Mouse (Mus musculus): ENCODE data around the gene Mboat1. TPM values are rescaled to one million over a fixed set of nuclear protein-coding genes. Genes with fewer than 3 reads are reported as not detected.

Gene Mboat1
- polyA plus RNA-seq, 2 experiments = 0.65 to 1.2 TPM

- H3K4me2 ChIP-seq (ENCODE audit: low read depth) = no peak overlapping the region
- no peaks in the 10 kb centered on the region for H3K4me1 ChIP-seq (replicated peaks; ENCODE audit: control insufficient read depth in 2 of 2, insufficient read depth in 2 of 2, low read length in 1 of 2)
- no peak overlapping the region for H3K27ac ChIP-seq
- DNase-seq (ENCODE audit: low read depth in 3 of 3, low spot score in 3 of 3) (no peak), ATAC-seq (ENCODE audit: insufficient read depth) (no peak)
- 62% methylated on average over 9 of the region's 9 CpGs for WGBS (ENCODE audit: insufficient replicate concordance)
- no peak overlapping the region for H3K4me3 ChIP-seq (ENCODE audit: insufficient read depth in 1 of 2, low read depth in 2 of 2, low read length in 2 of 2)
- H3K27me3 ChIP-seq (ENCODE audit: control insufficient read depth, insufficient read depth, low read length) = no peaks in the 10 kb centered on the region
- no peaks in the 10 kb centered on the region for H3K9me3 ChIP-seq (ENCODE audit: control insufficient read depth, low read length)
- TF ChIP-seq EP300 (IDR thresholded peaks at IDR 0.05; ENCODE audit: low read depth) = no peak
- TF ChIP-seq CTCF (IDR thresholded peaks at IDR 0.05; ENCODE audit: low read depth) = no peak
- H3K9ac ChIP-seq (replicated peaks) = no peak overlapping the region
- H3K36me3 ChIP-seq (replicated peaks; ENCODE audit: control insufficient read depth, insufficient read depth, low read depth) = no peaks in the 10 kb centered on the region
Observed at GRCm38 (mm10) chr13:30229625-30230139, 93.4 kb downstream of the Mboat1 start.

GRCm38 (mm10) chr13:30235056-30235750 lies 98.9 kb downstream of the Mboat1 start:
- TF ChIP-seq CTCF (IDR thresholded peaks at IDR 0.05; ENCODE audit: low read depth) (no peak), EP300 (IDR thresholded peaks at IDR 0.05; ENCODE audit: low read depth) (no peak)
- H3K27me3 ChIP-seq (ENCODE audit: control insufficient read depth, insufficient read depth, low read length) = no peaks in the 10 kb centered on the region
- no peaks in the 10 kb centered on the region for H3K4me1 ChIP-seq (replicated peaks; ENCODE audit: control insufficient read depth in 2 of 2, insufficient read depth in 2 of 2, low read length in 1 of 2)
- H3K27ac ChIP-seq = no peak overlapping the region
- WGBS (ENCODE audit: insufficient replicate concordance) = 51% methylated on average over 11 of the region's 11 CpGs
- H3K9me3 ChIP-seq (ENCODE audit: control insufficient read depth, low read length) = no peaks in the 10 kb centered on the region
- H3K4me3 ChIP-seq (ENCODE audit: insufficient read depth in 1 of 2, low read depth in 2 of 2, low read length in 2 of 2) = no peak overlapping the region
- no peak overlapping the region for H3K9ac ChIP-seq (replicated peaks)
- no peak for DNase-seq (ENCODE audit: low read depth in 3 of 3, low spot score in 3 of 3)
- no peak overlapping the region for H3K4me2 ChIP-seq (ENCODE audit: low read depth)
- no peaks in the 10 kb centered on the region for H3K36me3 ChIP-seq (replicated peaks; ENCODE audit: control insufficient read depth, insufficient read depth, low read depth)
- ATAC-seq (ENCODE audit: insufficient read depth) = no peak

DNA sequence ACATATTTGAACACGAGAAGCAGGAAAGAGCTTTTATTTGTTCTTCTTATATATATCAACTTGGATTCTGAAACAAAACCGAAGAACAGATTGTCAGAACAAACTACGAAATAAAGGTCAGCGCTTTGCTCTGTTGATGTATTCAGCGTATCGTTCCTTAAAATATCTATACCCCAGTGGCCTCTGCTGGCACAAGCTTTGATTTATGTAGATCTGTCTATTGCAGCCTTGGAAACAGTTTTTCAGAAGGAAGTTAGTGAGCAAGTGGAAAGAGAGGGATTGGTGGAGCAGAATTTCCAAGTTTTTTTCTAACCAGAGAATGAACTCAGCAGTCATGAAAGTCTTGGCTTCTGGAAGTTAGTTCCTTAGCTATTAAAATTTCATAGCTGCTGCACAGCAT lies 103.1 kb downstream of the Mboat1 start:
- no peaks in the 10 kb centered on the region for H3K36me3 ChIP-seq (replicated peaks; ENCODE audit: control insufficient read depth, insufficient read depth, low read depth)
- H3K27ac ChIP-seq = no peak overlapping the region
- DNase-seq (ENCODE audit: low read depth in 3 of 3, low spot score in 3 of 3) = no peak
- no peak overlapping the region for H3K9ac ChIP-seq (replicated peaks)
- H3K4me2 ChIP-seq (ENCODE audit: low read depth) = no peak overlapping the region
- no peak for ATAC-seq (ENCODE audit: insufficient read depth)
- H3K4me3 ChIP-seq (ENCODE audit: insufficient read depth in 1 of 2, low read depth in 2 of 2, low read length in 2 of 2) = no peak overlapping the region
- 76% methylated on average over 6 of the region's 6 CpGs for WGBS (ENCODE audit: insufficient replicate concordance)
- TF ChIP-seq EP300 (IDR thresholded peaks at IDR 0.05; ENCODE audit: low read depth) (no peak), CTCF (IDR thresholded peaks at IDR 0.05; ENCODE audit: low read depth) (no peak)
- no peaks in the 10 kb centered on the region for H3K4me1 ChIP-seq (replicated peaks; ENCODE audit: control insufficient read depth in 2 of 2, insufficient read depth in 2 of 2, low read length in 1 of 2)
- no peaks in the 10 kb centered on the region for H3K9me3 ChIP-seq (ENCODE audit: control insufficient read depth, low read length)
- no peaks in the 10 kb centered on the region for H3K27me3 ChIP-seq (ENCODE audit: control insufficient read depth, insufficient read depth, low read length)

DNA sequence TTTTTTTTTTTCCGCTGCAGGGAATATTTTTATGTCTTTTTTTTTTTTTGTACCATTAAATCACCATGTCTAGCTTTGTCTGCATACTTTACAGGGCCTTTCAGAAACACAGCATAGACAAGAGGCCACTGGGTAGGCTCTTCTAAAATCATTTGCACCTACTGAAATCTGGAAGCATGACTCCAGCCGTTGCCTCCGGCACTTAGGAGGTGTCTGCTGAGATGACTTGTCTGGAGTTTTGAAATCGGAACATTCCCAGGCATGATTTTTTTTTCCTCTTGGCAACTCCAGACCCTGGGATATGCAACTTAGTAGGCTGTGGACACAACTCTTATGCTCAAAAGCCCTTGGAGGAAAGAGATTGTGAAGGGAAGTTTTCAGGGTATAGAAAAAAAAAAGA lies 109.3 kb downstream of the Mboat1 start:
- Histone ChIP-seq H3K9ac (replicated peaks) (no peak overlapping the region), H3K4me3 (ENCODE audit: insufficient read depth in 1 of 2, low read depth in 2 of 2, low read length in 2 of 2) (no peak overlapping the region), H3K27me3 (ENCODE audit: control insufficient read depth, insufficient read depth, low read length) (no peaks in the 10 kb centered on the region), H3K4me1 (replicated peaks; ENCODE audit: control insufficient read depth in 2 of 2, insufficient read depth in 2 of 2, low read length in 1 of 2) (no peaks in the 10 kb centered on the region), H3K27ac (no peak overlapping the region), H3K36me3 (replicated peaks; ENCODE audit: control insufficient read depth, insufficient read depth, low read depth) (no peaks in the 10 kb centered on the region), H3K4me2 (ENCODE audit: low read depth) (no peak overlapping the region), H3K9me3 (ENCODE audit: control insufficient read depth, low read length) (no peaks in the 10 kb centered on the region)
- TF ChIP-seq CTCF (IDR thresholded peaks at IDR 0.05; ENCODE audit: low read depth) (no peak), EP300 (IDR thresholded peaks at IDR 0.05; ENCODE audit: low read depth) (no peak)
- ATAC-seq (ENCODE audit: insufficient read depth) (no peak), DNase-seq (ENCODE audit: low read depth in 3 of 3, low spot score in 3 of 3) (no peak)
- WGBS (ENCODE audit: insufficient replicate concordance) = 76% methylated on average over 4 of the region's 4 CpGs

- no peak overlapping the region for H3K27ac ChIP-seq
- H3K4me2 ChIP-seq (ENCODE audit: low read depth) = no peak overlapping the region
- DNase-seq (ENCODE audit: low read depth in 3 of 3, low spot score in 3 of 3) (no peak), ATAC-seq (ENCODE audit: insufficient read depth) (no peak)
- H3K9me3 ChIP-seq (ENCODE audit: control insufficient read depth, low read length) = no peaks in the 10 kb centered on the region
- H3K4me1 ChIP-seq (replicated peaks; ENCODE audit: control insufficient read depth in 2 of 2, insufficient read depth in 2 of 2, low read length in 1 of 2) = no peaks in the 10 kb centered on the region; a peak in 1 of 4 replicates
- no peaks in the 10 kb centered on the region for H3K36me3 ChIP-seq (replicated peaks; ENCODE audit: control insufficient read depth, insufficient read depth, low read depth)
- 51% methylated on average over 5 of the region's 5 CpGs for WGBS (ENCODE audit: insufficient replicate concordance)
- no peak overlapping the region for H3K9ac ChIP-seq (replicated peaks)
- TF ChIP-seq EP300 (IDR thresholded peaks at IDR 0.05; ENCODE audit: low read depth) = no peak
- TF ChIP-seq CTCF (IDR thresholded peaks at IDR 0.05; ENCODE audit: low read depth) = no peak
- no peaks in the 10 kb centered on the region for H3K27me3 ChIP-seq (ENCODE audit: control insufficient read depth, insufficient read depth, low read length)
- H3K4me3 ChIP-seq (ENCODE audit: insufficient read depth in 1 of 2, low read depth in 2 of 2, low read length in 2 of 2) = no peak overlapping the region
Observed at GRCm38 (mm10) chr13:30250341-30250905, 114.1 kb downstream of the Mboat1 start.
